Mouse (Mus musculus) heart, adult 2 months (tissue): ENCODE measurements at regions not wholly inside any gene's neighbourhood (a gene's known extent, or its start where the extent isn't known, plus 50 kb on each side); places are given as distances from the start of the nearest gene placed in this dataset.

Source experiments
- DNase-seq, 2 experiments: peaks; one replicate each; pipeline ENCODE4 v3.0.0; 2021
- H3K27ac ChIP-seq: fragments of 200-600 bp; 2 replicates; pipeline ENCODE4 v1.8.1; 2022
- H3K27me3 ChIP-seq: fragments of 200-500 bp; 2 replicates; pipeline ENCODE4 v1.6.1; 2012; ENCODE audit warnings: mild to moderate bottlenecking, low read length, inconsistent platforms, mixed read lengths; ENCODE audit not compliant: control insufficient read depth, insufficient read depth
- H3K36me3 ChIP-seq: fragments of 200-500 bp; 2 replicates; pipeline ENCODE4 v1.6.1; 2012; ENCODE audit warnings: low read length, inconsistent platforms; ENCODE audit not compliant: control insufficient read depth, insufficient read depth
- H3K4me1 ChIP-seq: fragments of 200-500 bp; 2 replicates; pipeline ENCODE4 v1.6.1; 2011; ENCODE audit warnings: low read length; ENCODE audit not compliant: control insufficient read depth, insufficient read depth
- H3K4me3 ChIP-seq: fragments of 200-600 bp; 2 replicates; pipeline ENCODE4 v1.8.1; 2022
- H3K79me2 ChIP-seq: fragments of 200-500 bp; replicated peaks from 2 replicates; pipeline ENCODE4 v1.6.1; 2012; ENCODE audit warnings: mild to moderate bottlenecking, inconsistent platforms, low read length, moderate library complexity, mixed read lengths; ENCODE audit not compliant: control insufficient read depth, insufficient read depth
- H3K9ac ChIP-seq: fragments of 200-500 bp; 2 replicates; pipeline ENCODE4 v1.6.1; 2012; ENCODE audit warnings: low read depth, mild to moderate bottlenecking, control low read depth, inconsistent platforms, low read length, mixed read lengths
- CTCF ChIP-seq: fragments of 200-600 bp; IDR thresholded peaks from 2 replicates; pipeline ENCODE4 v1.8.1; 2022; ENCODE audit warnings: antibody characterized with exemption, mild to moderate bottlenecking, moderate library complexity
- EP300 ChIP-seq: fragments of 200-500 bp; IDR thresholded peaks from 2 replicates; pipeline ENCODE4 v1.6.1; 2011; ENCODE audit warnings: low read depth, low read length, control low read depth; ENCODE audit not compliant: insufficient read depth
- POLR2A ChIP-seq: fragments of 200-500 bp; IDR thresholded peaks from 2 replicates; pipeline ENCODE4 v1.6.1; 2011; ENCODE audit warnings: mild to moderate bottlenecking, low read depth, low read length, control low read depth; ENCODE audit not compliant: insufficient read depth
- WGBS: fragments of 180-500 bp; shearing (Covaris S2); methylation state at CpG from one replicate; pipeline ENCODE4 v1.1.7; 2018; 5-methylcytosine and 5-hydroxymethylcytosine counted together
- intact Hi-C: fragments of 180-260 bp; cut with DNase I; formaldehyde crosslinking; loops from one replicate; pipeline ENCODE4 v1.15.1; 2025

- Histone ChIP-seq H3K9ac (no peak overlapping the region), H3K27ac (no peak overlapping the region), H3K4me3 (no peak overlapping the region), H3K27me3 (no peaks in the 10 kb centered on the region), H3K79me2 (no peaks in the 10 kb centered on the region), H3K4me1 (no peaks in the 10 kb centered on the region), H3K36me3 (no peaks in the 10 kb centered on the region)
- DNase-seq: no peak
- TF ChIP-seq EP300 (no peak), POLR2A (no peak), CTCF (no peak)
- intact Hi-C loops: no loop called here
- 84% methylated on average over 1 of the region's 1 CpGs for WGBS
These were observed 279.2 kb upstream of the Clnk start for GRCm38 (mm10) chr5:39155763-39156162.

GRCm38 (mm10) chr5:39153291-39153794 lies 276.7 kb upstream of the Clnk start:
- TF ChIP-seq POLR2A (no peak), EP300 (no peak), CTCF (no peak)
- H3K9ac ChIP-seq: no peak overlapping the region
- no peaks in the 10 kb centered on the region for H3K27me3 ChIP-seq
- no peak overlapping the region for H3K4me3 ChIP-seq
- no peak overlapping the region for H3K27ac ChIP-seq
- no peaks in the 10 kb centered on the region for H3K79me2 ChIP-seq
- no peak for DNase-seq
- H3K4me1 ChIP-seq: no peaks in the 10 kb centered on the region
- intact Hi-C loops: no loop called here
- H3K36me3 ChIP-seq: no peaks in the 10 kb centered on the region

GRCm38 (mm10) chr5:39151917-39152316 lies 275.3 kb upstream of the Clnk start:
- WGBS: 86% methylated on average over 4 of the region's 4 CpGs
- Histone ChIP-seq H3K27me3 (no peaks in the 10 kb centered on the region), H3K4me3 (no peak overlapping the region), H3K36me3 (no peaks in the 10 kb centered on the region), H3K79me2 (no peaks in the 10 kb centered on the region), H3K9ac (no peak overlapping the region), H3K27ac (no peak overlapping the region), H3K4me1 (no peaks in the 10 kb centered on the region)
- DNase-seq: no peak
- TF ChIP-seq POLR2A: no peak
- TF ChIP-seq CTCF: no peak
- TF ChIP-seq EP300: no peak
- intact Hi-C loops: no loop called here

- TF ChIP-seq EP300: no peak
- no peak for TF ChIP-seq CTCF
- TF ChIP-seq POLR2A: no peak
- Histone ChIP-seq H3K27ac (no peak overlapping the region), H3K27me3 (no peaks in the 10 kb centered on the region), H3K79me2 (no peaks in the 10 kb centered on the region), H3K4me3 (no peak overlapping the region), H3K36me3 (no peaks in the 10 kb centered on the region), H3K9ac (no peak overlapping the region), H3K4me1 (no peaks in the 10 kb centered on the region)
- 90% methylated on average over 4 of the region's 4 CpGs for WGBS
- intact Hi-C loops: no loop called here
- DNase-seq: no peak
These were observed 274.3 kb upstream of the Clnk start for GRCm38 (mm10) chr5:39150891-39151290.

GRCm38 (mm10) chr5:39145658-39146057 lies 269.0 kb upstream of the Clnk start:
- Histone ChIP-seq H3K4me1 (no peaks in the 10 kb centered on the region), H3K36me3 (no peaks in the 10 kb centered on the region), H3K4me3 (no peak overlapping the region), H3K79me2 (no peaks in the 10 kb centered on the region), H3K27ac (no peak overlapping the region), H3K9ac (no peak overlapping the region), H3K27me3 (no peaks in the 10 kb centered on the region)
- DNase-seq: no peak
- TF ChIP-seq EP300 (no peak), POLR2A (no peak), CTCF (no peak)
- intact Hi-C loops: no loop called here
- WGBS: 32% methylated on average over 2 of the region's 2 CpGs

- no peaks in the 10 kb centered on the region for H3K4me1 ChIP-seq
- 91% methylated on average over 10 of the region's 10 CpGs for WGBS
- H3K4me3 ChIP-seq: no peak overlapping the region
- H3K79me2 ChIP-seq: no peaks in the 10 kb centered on the region
- TF ChIP-seq POLR2A (no peak), CTCF (no peak), EP300 (no peak)
- H3K36me3 ChIP-seq: no peaks in the 10 kb centered on the region
- no peaks in the 10 kb centered on the region for H3K27me3 ChIP-seq
- no peak for DNase-seq
- no peak overlapping the region for H3K9ac ChIP-seq
- intact Hi-C loops: no loop called here
- H3K27ac ChIP-seq: no peak overlapping the region
These were observed 267.6 kb upstream of the Clnk start for GRCm38 (mm10) chr5:39144225-39144624.
